In the genomic region with DNA sequence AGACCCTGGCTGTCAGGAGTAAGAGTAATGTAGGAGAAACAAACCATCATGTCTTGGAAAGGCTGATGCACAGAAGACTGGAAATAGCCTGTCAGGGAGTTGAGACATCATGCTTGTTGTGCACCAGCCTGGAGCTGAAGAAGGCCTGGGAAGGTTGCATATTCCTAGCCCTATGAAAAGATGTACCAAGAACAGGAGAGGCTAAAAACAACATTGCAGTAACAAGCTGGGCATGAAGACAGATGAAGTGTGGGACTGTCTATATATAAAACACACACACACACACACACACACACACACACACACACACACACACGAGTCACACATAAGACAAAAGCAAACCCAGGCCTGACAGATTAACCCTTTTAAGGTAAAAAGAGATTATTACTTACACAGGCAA, we compare ENCODE assay signal across 29 mouse cellular contexts.
DNase-seq lines count a peak whose midpoint lies in the region; ATAC-seq and TF ChIP-seq lines count a peak whose summit lies in the region.
"Had no signal": no experiment of that assay in that cellular context is flagged by ENCODE, and none has a peak within 500 bp of the region (broad histone marks: within the 10 kb centered on the region; RNA-seq: fewer than 3 reads in every experiment).

No protein-coding gene starts in this region.

- H3K9me3 ChIP-seq in forebrain, embryonic 10.5 days, result no peaks in the 10 kb centered on the region
- no peaks in the 10 kb centered on the region for H3K9me3 ChIP-seq in stomach, postnatal 0 days (ENCODE audit: control insufficient read depth, low read length)
- H3K9me3 ChIP-seq: heart, embryonic 12.5 days; hindbrain, embryonic 10.5 days; limb, embryonic 12.5 days; midbrain, embryonic 10.5 days; stomach, embryonic 15.5 days had no signal

- no peaks in the 10 kb centered on the region for H3K4me1 ChIP-seq in forebrain, embryonic 10.5 days
- no peaks in the 10 kb centered on the region for H3K4me1 ChIP-seq in stomach, postnatal 0 days (replicated peaks; ENCODE audit: control insufficient read depth, insufficient read depth)
- H3K4me1 ChIP-seq: heart, embryonic 12.5 days; hindbrain, embryonic 10.5 days; limb, embryonic 12.5 days; liver, embryonic 12.5 days; midbrain, embryonic 10.5 days; stomach, embryonic 15.5 days had no signal

- 86% methylated on average over 1 of the region's 1 CpGs for WGBS in forebrain, embryonic 10.5 days
- WGBS in stomach, postnatal 0 days, result 25% methylated on average over 1 of the region's 1 CpGs

- intact Hi-C loops in left cerebral cortex, adult 2 months (cut with DNase I), result loop anchor here (5.0 to 10.0 kb wide), 4 partner anchors 170 to 663 kb away; no protein-coding TSS in a partner anchor

- no peaks in the 10 kb centered on the region for H3K36me3 ChIP-seq in forebrain, embryonic 10.5 days (replicated peaks)
- H3K36me3 ChIP-seq in stomach, postnatal 0 days (ENCODE audit: control insufficient read depth, insufficient read depth, low read length), result no peaks in the 10 kb centered on the region
- H3K36me3 ChIP-seq: G1E; heart, embryonic 12.5 days; hindbrain, embryonic 10.5 days; limb, embryonic 12.5 days; liver, embryonic 12.5 days; midbrain, embryonic 10.5 days; stomach, embryonic 15.5 days had no signal

- TF ChIP-seq EP300 in stomach, postnatal 0 days (optimal IDR thresholded peaks at IDR 0.05), result no peak

- no peak overlapping the region for H3K9ac ChIP-seq in stomach, postnatal 0 days (ENCODE audit: low read length)
- H3K9ac ChIP-seq: heart, embryonic 12.5 days; limb, embryonic 12.5 days; liver, embryonic 12.5 days; stomach, embryonic 15.5 days had no signal

- ATAC-seq in stomach, postnatal 0 days (ENCODE audit: low FRiP score, low TSS enrichment), result no peak
- ATAC-seq: hindbrain, postnatal 0 days; intestine, embryonic 16.5 days; liver, embryonic 12.5 days; midbrain, embryonic 16.5 days had no signal

- peak overlapping the region; percentile 71 for H3K27ac ChIP-seq in left cerebral cortex, adult 2 months
- no peak overlapping the region for H3K27ac ChIP-seq in forebrain, embryonic 10.5 days
- H3K27ac ChIP-seq in stomach, postnatal 0 days (replicated peaks), result no peak overlapping the region
- H3K27ac ChIP-seq: hindbrain, embryonic 10.5 days; hindbrain, postnatal 0 days; kidney, postnatal 0 days; limb, embryonic 12.5 days; liver, embryonic 12.5 days; midbrain, embryonic 10.5 days; stomach, embryonic 15.5 days had no signal

- no peak for TF ChIP-seq CTCF in left cerebral cortex, adult 2 months (IDR thresholded peaks at IDR 0.05)
- TF ChIP-seq CTCF in stomach, postnatal 0 days (IDR thresholded peaks at IDR 0.05; ENCODE audit: low read depth), result no peak

- no peaks in the 10 kb centered on the region for H3K27me3 ChIP-seq in forebrain, embryonic 10.5 days (ENCODE audit: poor library complexity, severe bottlenecking)
- H3K27me3 ChIP-seq in stomach, postnatal 0 days (ENCODE audit: control insufficient read depth, insufficient read depth, low read length), result no peaks in the 10 kb centered on the region
- H3K27me3 ChIP-seq: CH12.LX; heart, embryonic 12.5 days; limb, embryonic 12.5 days; liver, embryonic 12.5 days; Patski; stomach, embryonic 15.5 days had no signal

- peak; percentile 12 for DNase-seq in right cerebral cortex, adult 18-20 months
- DNase-seq in right cerebral cortex, postnatal 4 days, result no peak
- DNase-seq in left cerebral cortex, adult 2 months (ENCODE audit: extremely low spot score in 1 of 2, low spot score in 2 of 2), result no peak
- peak; percentile 31 to 71 for DNase-seq in right cerebral cortex, postnatal 10 days (ENCODE audit: low spot score in 2 of 2)
- no peak for DNase-seq in forebrain, embryonic 10.5 days (ENCODE audit: extremely low spot score, low spot score)
- no peak for DNase-seq in stomach, postnatal 0 days (ENCODE audit: low spot score)
- DNase-seq in urinary bladder, postnatal 4 days (ENCODE audit: low spot score in 2 of 2), result no peak
- DNase-seq: B cell, adult 2 months; cerebellum, adult 11-12 months; cerebellum, postnatal 10 days; gastrocnemius, postnatal 14 days; heart, adult 18-20 months; heart, postnatal 10 days; lung, adult 18-20 months; lung, postnatal 10 days had no signal

- no peak overlapping the region for H3K4me2 ChIP-seq in stomach, postnatal 0 days (replicated peaks; ENCODE audit: low read depth)
- H3K4me2 ChIP-seq: heart, embryonic 12.5 days; limb, embryonic 12.5 days; liver, embryonic 12.5 days; stomach, embryonic 15.5 days had no signal

- no peak overlapping the region for H3K4me3 ChIP-seq in left cerebral cortex, adult 2 months
- no peak overlapping the region for H3K4me3 ChIP-seq in forebrain, embryonic 10.5 days
- H3K4me3 ChIP-seq in stomach, postnatal 0 days (ENCODE audit: low read depth, low read length), result no peak overlapping the region
- H3K4me3 ChIP-seq: heart, embryonic 12.5 days; hindbrain, embryonic 10.5 days; limb, embryonic 12.5 days; liver, embryonic 12.5 days; midbrain, embryonic 10.5 days; myocyte; stomach, embryonic 15.5 days had no signal

Comparison
In these comparisons a context has a peak if more than half of its experiments do, and no peak if none do; other contexts are left out.
1. DNase-seq: peak in right cerebral cortex, adult 18-20 months (single experiment) and right cerebral cortex, postnatal 10 days (2 of 2); none in right cerebral cortex, postnatal 4 days (single experiment), left cerebral cortex, adult 2 months (0 of 2), forebrain, embryonic 10.5 days (single experiment), stomach, postnatal 0 days (single experiment) and urinary bladder, postnatal 4 days (0 of 2).